Mouse (Mus musculus): ENCODE measurements around the gene Nthl1. TPM values are rescaled to one million over a fixed set of nuclear protein-coding genes. Genes with fewer than 3 reads are reported as not detected.
A peak's percentile ranks its signal among the peaks of the same experiment; 100 is the strongest.
"Not testable (repeated sequence)": the region's sequence is repeated elsewhere in the genome, so short reads cannot be mapped to it uniquely, and the experiment has no call there.

The Nthl1 gene
- polyA plus RNA-seq, 1 experiment from 2014 or later: 18.4 TPM

GRCm38 (mm10) chr17:24651835-24652234 is 19.4 kb downstream of the Nthl1 start:
- Histone ChIP-seq H3K9me3 (ENCODE audit: control insufficient read depth, low read length) (no peaks in the 10 kb centered on the region), H3K27ac (ENCODE audit: low read depth, low read length) (no peak overlapping the region), H3K27me3 (ENCODE audit: control insufficient read depth, insufficient read depth, low read length) (peaks cover 12% of the 10 kb centered on the region), H3K4me1 (ENCODE audit: control insufficient read depth, insufficient read depth, low read length) (peaks cover 9% of the 10 kb centered on the region), H3K4me2 (no peak overlapping the region), H3K4me3 (ENCODE audit: low read depth, low read length) (no peak overlapping the region), H3K36me3 (ENCODE audit: control insufficient read depth, insufficient read depth, low read length) (no peaks in the 10 kb centered on the region), H3K9ac (ENCODE audit: low read length) (no peak overlapping the region)
- peak; percentile 62 for DNase-seq (ENCODE audit: low spot score, missing footprints)
- WGBS: 76% methylated on average over 3 of the region's 3 CpGs
- ATAC-seq (ENCODE audit: low FRiP score): no peak

- H3K4me1 ChIP-seq (ENCODE audit: control insufficient read depth, insufficient read depth, low read length): peaks cover 14% of the 10 kb centered on the region
- no peak overlapping the region for H3K27ac ChIP-seq (ENCODE audit: low read depth, low read length)
- DNase-seq (ENCODE audit: low spot score, missing footprints): peak; percentile 97
- 4% methylated on average over 19 of the region's 19 CpGs for WGBS
- no peak overlapping the region for H3K4me3 ChIP-seq (ENCODE audit: low read depth, low read length)
- H3K36me3 ChIP-seq (ENCODE audit: control insufficient read depth, insufficient read depth, low read length): no peaks in the 10 kb centered on the region
- H3K9ac ChIP-seq (ENCODE audit: low read length): no peak overlapping the region
- H3K4me2 ChIP-seq: peak overlapping the region; percentile 8
- ATAC-seq (ENCODE audit: low FRiP score): peak; percentile 68
- no peaks in the 10 kb centered on the region for H3K9me3 ChIP-seq (ENCODE audit: control insufficient read depth, low read length)
- H3K27me3 ChIP-seq (ENCODE audit: control insufficient read depth, insufficient read depth, low read length): peaks cover 32% of the 10 kb centered on the region
Measured at GRCm38 (mm10) chr17:24653967-24654710, 21.7 kb downstream of the Nthl1 start.

- Histone ChIP-seq H3K4me3 (ENCODE audit: low read depth, low read length) (no peak overlapping the region), H3K9me3 (ENCODE audit: control insufficient read depth, low read length) (no peaks in the 10 kb centered on the region), H3K4me1 (ENCODE audit: control insufficient read depth, insufficient read depth, low read length) (peaks cover 9% of the 10 kb centered on the region), H3K4me2 (no peak overlapping the region), H3K36me3 (ENCODE audit: control insufficient read depth, insufficient read depth, low read length) (no peaks in the 10 kb centered on the region), H3K9ac (ENCODE audit: low read length) (no peak overlapping the region), H3K27ac (ENCODE audit: low read depth, low read length) (no peak overlapping the region), H3K27me3 (ENCODE audit: control insufficient read depth, insufficient read depth, low read length) (peaks cover 40% of the 10 kb centered on the region)
- ATAC-seq (ENCODE audit: low FRiP score): no peak
- DNase-seq (ENCODE audit: low spot score, missing footprints): no peak
- WGBS: 74% methylated on average over 4 of the region's 4 CpGs
Measured at GRCm38 (mm10) chr17:24654969-24655368, 22.5 kb downstream of the Nthl1 start.

- Histone ChIP-seq H3K4me1 (ENCODE audit: control insufficient read depth, insufficient read depth, low read length) (peaks cover 5% of the 10 kb centered on the region), H3K4me2 (peak within 1 kb of the TSS; percentile 55), H3K4me3 (ENCODE audit: low read depth, low read length) (peak within 1 kb of the TSS; percentile 30), H3K9ac (ENCODE audit: low read length) (peak within 1 kb of the TSS; percentile 56), H3K9me3 (ENCODE audit: control insufficient read depth, low read length) (no peaks in the 10 kb centered on the region), H3K36me3 (ENCODE audit: control insufficient read depth, insufficient read depth, low read length) (no peaks in the 10 kb centered on the region), H3K27ac (ENCODE audit: low read depth, low read length) (no peak within 1 kb of the TSS), H3K27me3 (ENCODE audit: control insufficient read depth, insufficient read depth, low read length) (peaks cover 35% of the 10 kb centered on the region)
- peak; percentile 48; the same call in 1 of the 2 replicates for ATAC-seq (ENCODE audit: low FRiP score)
- WGBS: 1% methylated on average over 47 of the region's 47 CpGs
- peak; percentile 90 for DNase-seq (ENCODE audit: low spot score, missing footprints)
Measured at GRCm38 (mm10) chr17:24658017-24658758, 25.7 kb downstream of the Nthl1 start, which contains the start of gene Npw. Gene Npw, minus strand, starts transcription at chr17:24658457.

- not testable (repeated sequence) for H3K27me3 ChIP-seq (ENCODE audit: control insufficient read depth, insufficient read depth, low read length); H3K4me3 ChIP-seq (ENCODE audit: low read depth, low read length); H3K9ac ChIP-seq (ENCODE audit: low read length); H3K9me3 ChIP-seq (ENCODE audit: control insufficient read depth, low read length); DNase-seq (ENCODE audit: low spot score, missing footprints); H3K36me3 ChIP-seq (ENCODE audit: control insufficient read depth, insufficient read depth, low read length); H3K27ac ChIP-seq (ENCODE audit: low read depth, low read length); ATAC-seq (ENCODE audit: low FRiP score); H3K4me2 ChIP-seq
- 72% methylated on average over 7 of the region's 7 CpGs for WGBS
- H3K4me1 ChIP-seq (ENCODE audit: control insufficient read depth, insufficient read depth, low read length): peaks cover 22% of the 10 kb centered on the region
Measured at GRCm38 (mm10) chr17:24667011-24667410, 34.5 kb downstream of the Nthl1 start.

GRCm38 (mm10) chr17:24667416-24667815 is 34.9 kb downstream of the Nthl1 start:
- H3K27me3 ChIP-seq (ENCODE audit: control insufficient read depth, insufficient read depth, low read length): no peaks in the 10 kb centered on the region
- H3K4me2 ChIP-seq: no peak overlapping the region
- ATAC-seq (ENCODE audit: low FRiP score) (no peak), DNase-seq (ENCODE audit: low spot score, missing footprints) (no peak)
- WGBS: 32% methylated on average over 6 of the region's 6 CpGs
- no peak overlapping the region for H3K4me3 ChIP-seq (ENCODE audit: low read depth, low read length)
- peaks cover 24% of the 10 kb centered on the region for H3K4me1 ChIP-seq (ENCODE audit: control insufficient read depth, insufficient read depth, low read length)
- no peaks in the 10 kb centered on the region for H3K36me3 ChIP-seq (ENCODE audit: control insufficient read depth, insufficient read depth, low read length)
- no peak overlapping the region for H3K9ac ChIP-seq (ENCODE audit: low read length)
- H3K27ac ChIP-seq (ENCODE audit: low read depth, low read length): no peak overlapping the region
- H3K9me3 ChIP-seq (ENCODE audit: control insufficient read depth, low read length): no peaks in the 10 kb centered on the region

- Histone ChIP-seq H3K4me2 (peak overlapping the region; percentile 88), H3K9ac (ENCODE audit: low read length) (peak overlapping the region; percentile 98), H3K4me3 (ENCODE audit: low read depth, low read length) (peak overlapping the region; percentile 98), H3K4me1 (ENCODE audit: control insufficient read depth, insufficient read depth, low read length) (peaks cover 24% of the 10 kb centered on the region)
- peak; percentile 56 for ATAC-seq (ENCODE audit: low FRiP score)
- not testable (repeated sequence) for H3K27ac ChIP-seq (ENCODE audit: low read depth, low read length); H3K9me3 ChIP-seq (ENCODE audit: control insufficient read depth, low read length); H3K27me3 ChIP-seq (ENCODE audit: control insufficient read depth, insufficient read depth, low read length); DNase-seq (ENCODE audit: low spot score, missing footprints); H3K36me3 ChIP-seq (ENCODE audit: control insufficient read depth, insufficient read depth, low read length)
- WGBS: 11% methylated on average over 15 of the region's 15 CpGs
Measured at GRCm38 (mm10) chr17:24669214-24669544, 36.7 kb downstream of the Nthl1 start.

GRCm38 (mm10) chr17:24669545-24670245 is 37.2 kb downstream of the Nthl1 start, which contains the start of gene Zfp598:
Gene Zfp598, plus strand, starts transcription at chr17:24669687.
- H3K4me3 ChIP-seq (ENCODE audit: low read depth, low read length): peak within 1 kb of the TSS; percentile 98
- peak within 1 kb of the TSS; percentile 98 for H3K9ac ChIP-seq (ENCODE audit: low read length)
- H3K4me1 ChIP-seq (ENCODE audit: control insufficient read depth, insufficient read depth, low read length): peaks cover 24% of the 10 kb centered on the region
- H3K36me3 ChIP-seq (ENCODE audit: control insufficient read depth, insufficient read depth, low read length): no peaks in the 10 kb centered on the region
- H3K4me2 ChIP-seq: peak within 1 kb of the TSS; percentile 88
- H3K9me3 ChIP-seq (ENCODE audit: control insufficient read depth, low read length): no peaks in the 10 kb centered on the region
- H3K27ac ChIP-seq (ENCODE audit: low read depth, low read length): peak within 1 kb of the TSS; percentile 61
- under 1% methylated on average over 71 of the region's 80 CpGs for WGBS
- peak; percentile 99 for DNase-seq (ENCODE audit: low spot score, missing footprints)
- H3K27me3 ChIP-seq (ENCODE audit: control insufficient read depth, insufficient read depth, low read length): no peaks in the 10 kb centered on the region
- peak; percentile 99 for ATAC-seq (ENCODE audit: low FRiP score)

Measured in midbrain, embryonic 11.5 days (tissue).